Mouse (Mus musculus) 416B (cell line): ENCODE measurements around the gene Cacna1e.

Experiments
- DNase-seq: peaks from one replicate; pipeline ENCODE4 v3.0.0; 2011; ENCODE audit warnings: low read depth

The Cacna1e gene

GRCm38 (mm10) chr1:154884275-154885206 is at the start of gene Cacna1e:
TSS of gene Cacna1e (minus strand) at chr1:154884501.
- DNase-seq = no peak

GRCm38 (mm10) chr1:154918406-154918805 is 34.1 kb upstream of the Cacna1e start:
- DNase-seq = no peak

GRCm38 (mm10) chr1:154917438-154917837 is 33.1 kb upstream of the Cacna1e start:
- no peak for DNase-seq

- DNase-seq = no peak
These were observed 25.3 kb upstream of the Cacna1e start for GRCm38 (mm10) chr1:154909554-154909953.

- DNase-seq = no peak
These were observed 13.1 kb upstream of the Cacna1e start for GRCm38 (mm10) chr1:154897390-154897789.

DNA sequence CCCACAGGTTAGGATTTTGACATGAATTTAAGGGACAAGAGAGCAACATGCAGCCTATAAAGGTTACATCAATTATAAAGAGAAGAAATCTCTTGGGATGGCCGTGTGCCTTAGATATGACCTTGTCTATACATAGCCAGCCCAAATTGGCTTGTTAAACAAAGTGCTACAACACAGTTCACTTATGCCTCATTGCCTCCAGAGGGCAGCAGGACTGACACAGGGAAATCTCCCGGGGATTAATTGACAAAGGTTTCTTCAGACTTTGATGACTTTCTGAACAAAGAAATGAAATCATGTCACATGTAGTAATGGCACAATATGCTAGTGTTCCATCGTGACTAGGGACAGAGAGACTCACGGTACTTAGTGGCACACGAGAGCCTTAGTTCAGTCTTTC is 5.9 kb upstream of the Cacna1e start:
- no peak for DNase-seq

DNA sequence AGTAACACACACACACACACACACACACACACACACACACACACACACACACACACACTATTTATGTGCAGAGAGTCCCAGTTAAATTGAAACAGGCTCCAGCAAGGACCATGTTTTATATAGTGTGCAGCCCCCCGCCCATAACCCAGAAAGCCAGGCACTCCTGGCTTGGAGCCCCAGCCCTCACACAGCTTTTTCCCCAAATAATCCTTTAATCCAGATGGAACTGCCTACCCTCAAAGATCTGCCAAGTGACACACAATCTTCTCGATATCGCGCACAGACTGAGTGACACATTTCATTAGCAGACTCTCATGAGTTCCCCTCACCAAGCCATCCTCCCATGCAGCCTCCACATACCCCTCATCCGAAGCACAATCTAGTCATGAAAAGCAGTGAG is 4.2 kb upstream of the Cacna1e start:
- no peak for DNase-seq

DNA sequence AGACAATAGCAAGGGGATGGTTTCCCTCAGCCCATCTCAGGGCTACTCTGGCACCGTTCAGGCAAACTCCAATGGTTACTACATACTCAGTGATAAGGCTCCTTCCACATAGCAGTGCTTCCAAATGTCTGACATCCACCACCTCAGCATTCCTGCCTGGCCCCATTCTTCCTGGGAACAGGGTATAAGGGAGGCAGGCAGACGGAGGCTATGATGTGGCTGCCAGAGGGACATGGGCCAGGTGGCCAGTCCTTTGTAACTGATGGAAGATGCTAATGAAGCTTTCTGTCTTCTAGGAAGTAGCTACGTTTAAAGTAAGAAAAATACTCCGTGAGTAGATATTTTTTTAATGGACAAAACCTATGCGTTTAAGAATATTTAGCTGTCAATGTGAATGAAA is 3.7 kb upstream of the Cacna1e start:
- DNase-seq = no peak

DNA sequence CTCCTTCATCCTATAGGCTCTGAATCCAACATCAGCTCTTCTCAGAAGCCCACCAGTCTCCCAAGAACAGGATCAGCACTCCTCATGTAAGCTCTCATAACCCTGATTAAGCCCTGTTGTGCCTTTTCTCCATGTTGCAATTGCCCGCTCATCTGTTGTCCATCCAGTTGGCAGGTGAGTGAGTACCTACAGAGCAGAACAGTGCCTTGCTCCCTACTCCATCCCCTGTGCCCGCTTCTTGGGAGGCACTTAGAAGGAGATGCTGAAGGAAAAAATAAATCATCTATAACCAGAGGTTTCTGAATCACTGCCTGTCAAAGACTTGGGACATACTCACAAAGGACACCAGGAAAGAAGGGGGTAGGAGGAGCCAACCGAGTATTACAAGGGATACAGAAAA is 3.2 kb upstream of the Cacna1e start:
- no peak for DNase-seq

GRCm38 (mm10) chr1:154886611-154887010 is 2.3 kb upstream of the Cacna1e start:
- no peak for DNase-seq

GRCm38 (mm10) chr1:154885207-154885548 is 877 bp upstream of the Cacna1e start:
- DNase-seq = no peak

DNA sequence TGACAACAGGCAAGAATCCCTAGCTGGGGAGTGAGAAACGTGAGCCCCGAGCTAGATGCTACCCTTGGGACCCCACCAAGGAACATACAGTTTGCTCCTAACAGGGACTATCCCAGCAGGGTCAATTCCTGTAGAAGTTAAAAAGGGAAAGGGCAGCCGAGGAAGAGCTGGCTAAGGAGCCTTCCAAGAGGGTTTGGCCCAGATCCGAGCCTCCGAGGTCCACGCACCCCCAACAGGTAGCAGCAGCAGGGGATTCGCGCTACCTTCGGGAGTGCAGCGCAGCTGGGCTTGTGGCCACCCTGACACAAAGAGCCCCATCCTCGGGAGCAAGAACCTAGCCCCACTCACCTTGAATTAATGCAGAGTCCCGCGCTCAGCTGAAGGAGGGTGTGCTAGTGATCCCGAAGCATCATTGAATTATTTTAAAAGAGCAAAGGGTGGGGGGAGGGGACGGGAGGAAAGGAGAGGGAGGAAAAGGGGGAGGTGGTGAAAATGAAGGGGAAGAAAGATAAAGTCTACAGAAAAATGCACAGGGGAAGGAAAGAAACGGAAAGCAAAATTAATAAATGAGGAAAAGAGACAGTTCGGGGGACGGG is 607 bp downstream of the Cacna1e start:
- DNase-seq = no peak

GRCm38 (mm10) chr1:154865981-154866380 is 18.3 kb downstream of the Cacna1e start:
- no peak for DNase-seq

GRCm38 (mm10) chr1:154861416-154861815 is 22.9 kb downstream of the Cacna1e start:
- no peak for DNase-seq

- peak; percentile 20 for DNase-seq
These were observed 29.7 kb downstream of the Cacna1e start for GRCm38 (mm10) chr1:154854564-154854963.

- no peak for DNase-seq
These were observed 33.6 kb downstream of the Cacna1e start for GRCm38 (mm10) chr1:154850515-154851287.

GRCm38 (mm10) chr1:154848683-154849579 is 35.4 kb downstream of the Cacna1e start:
- peak; percentile 1 for DNase-seq

DNA sequence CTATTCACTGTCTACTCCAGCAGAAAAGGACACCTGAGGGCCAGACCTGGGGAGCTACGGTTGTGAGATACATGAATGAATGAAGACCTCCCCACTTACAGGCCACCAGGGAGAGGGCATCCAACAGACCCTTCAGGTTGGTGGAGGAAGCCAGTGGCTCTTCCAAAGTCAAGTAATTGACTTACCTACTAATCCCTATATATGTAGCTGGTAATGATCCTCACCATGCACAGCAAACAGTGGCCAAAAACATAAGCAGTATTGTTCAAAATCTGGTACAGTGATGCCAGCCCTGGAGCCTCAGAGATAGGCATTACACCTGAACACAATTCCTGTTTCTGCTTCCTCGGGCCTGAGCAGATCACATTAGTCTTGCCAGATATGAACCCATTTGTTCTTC is 37.4 kb downstream of the Cacna1e start:
- DNase-seq = no peak

GRCm38 (mm10) chr1:154843427-154843826 is 40.9 kb downstream of the Cacna1e start:
- DNase-seq = no peak

DNA sequence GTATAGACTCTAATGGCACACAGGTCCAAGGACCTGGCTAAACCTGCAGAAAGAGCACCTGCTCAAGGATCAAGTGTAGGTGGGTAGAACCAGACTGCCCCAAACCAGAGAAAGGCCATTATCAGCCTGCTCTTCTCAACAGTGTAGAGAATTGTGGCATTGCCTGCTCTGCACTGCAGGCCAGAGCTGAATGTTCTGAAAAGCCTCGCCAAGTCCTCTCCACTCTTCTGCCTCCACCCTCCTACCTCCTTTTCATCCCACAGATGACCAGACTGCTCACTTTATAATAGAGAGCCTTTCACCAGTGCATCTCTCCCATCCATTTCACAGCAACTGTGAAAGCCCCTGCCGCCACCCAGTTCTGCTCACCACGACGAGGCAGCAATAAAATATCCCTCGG is 42.0 kb downstream of the Cacna1e start:
- DNase-seq = no peak

- DNase-seq = no peak
These were observed 43.2 kb downstream of the Cacna1e start for GRCm38 (mm10) chr1:154841057-154841630.
